Mouse (Mus musculus) stomach, embryonic 15.5 days (tissue): ENCODE data around the gene Kcnk7. TPM values are rescaled to one million over a fixed set of nuclear protein-coding genes. Genes with fewer than 3 reads are reported as not detected.
A peak's percentile ranks its signal among the peaks of the same experiment; 100 is the strongest.

ENCODE experiments used
- ATAC-seq: fragments of 200-750 bp; cut with Nextera tagmentation; 2 replicates; pipeline ENCODE4 v1.8.0; 2017; ENCODE audit warnings: low read depth, moderate number of reproducible peaks, moderate TSS enrichment; ENCODE audit not compliant: insufficient read depth, low FRiP score
- H3K27ac ChIP-seq: fragments of 300-500 bp; sonication (generic); 2 replicates; pipeline ENCODE4 v1.5.1; 2015; ENCODE audit warnings: mild to moderate bottlenecking, inconsistent platforms
- H3K27me3 ChIP-seq: fragments of 300-500 bp; sonication (generic); replicated peaks from 2 replicates; pipeline ENCODE4 v1.6.1; 2015; ENCODE audit warnings: inconsistent platforms
- H3K36me3 ChIP-seq: fragments of 300-500 bp; sonication (generic); 2 replicates; pipeline ENCODE4 v1.6.1; 2015; ENCODE audit warnings: inconsistent platforms
- H3K4me1 ChIP-seq: fragments of 300-500 bp; sonication (generic); 2 replicates; pipeline ENCODE4 v1.6.1; 2015; ENCODE audit warnings: inconsistent platforms
- H3K4me2 ChIP-seq: fragments of 300-500 bp; sonication (generic); 2 replicates; pipeline ENCODE4 v1.6.1; 2015; ENCODE audit warnings: mild to moderate bottlenecking, inconsistent platforms
- H3K4me3 ChIP-seq: fragments of 300-500 bp; sonication (generic); replicated peaks from 2 replicates; pipeline ENCODE4 v1.5.1; 2015; ENCODE audit warnings: inconsistent platforms
- H3K9ac ChIP-seq: fragments of 300-500 bp; sonication (generic); 2 replicates; pipeline ENCODE4 v1.6.1; 2015; ENCODE audit warnings: inconsistent platforms
- H3K9me3 ChIP-seq: fragments of 300-500 bp; sonication (generic); 2 replicates; pipeline ENCODE4 v1.6.1; 2016; ENCODE audit warnings: inconsistent platforms
- WGBS: fragments of 180-500 bp; shearing (Covaris S2); methylation state at CpG from one replicate; pipeline ENCODE4 v1.1.7; 2015; 5-methylcytosine and 5-hydroxymethylcytosine counted together
- polyA plus RNA-seq: library from polyadenylated mRNA; unstranded; fragments of >200 nt; fragmentation: Nextera tagmentation; extraction: Ambion mirVana; gene quantifications from 2 replicates; pipeline ENCODE4 v1.2.1, GENCODE M21; 2015

Kcnk7 gene
- polyA plus RNA-seq, 1 experiment from 2014 or later = 1.3 TPM

GRCm38 (mm10) chr19:5692086-5692912 lies 11.9 kb upstream of the Kcnk7 start:
- ATAC-seq = no peak
- H3K27me3 ChIP-seq = no peaks in the 10 kb centered on the region
- H3K4me2 ChIP-seq = peak overlapping the region; percentile 99
- peaks cover 43% of the 10 kb centered on the region for H3K36me3 ChIP-seq
- peak overlapping the region; percentile 97 for H3K4me3 ChIP-seq
- H3K27ac ChIP-seq = peak overlapping the region; percentile 95
- H3K4me1 ChIP-seq = peaks cover 59% of the 10 kb centered on the region
- WGBS = 54% methylated on average over 10 of the region's 10 CpGs
- H3K9ac ChIP-seq = peak overlapping the region; percentile 29; the same call in 1 of the 2 replicates
- H3K9me3 ChIP-seq = no peaks in the 10 kb centered on the region

GRCm38 (mm10) chr19:5692913-5693396 lies 11.2 kb upstream of the Kcnk7 start:
- no peak overlapping the region for H3K9ac ChIP-seq
- WGBS = 65% methylated on average over 10 of the region's 10 CpGs
- no peak for ATAC-seq
- H3K4me2 ChIP-seq = peak overlapping the region; percentile 99
- no peaks in the 10 kb centered on the region for H3K9me3 ChIP-seq
- no peaks in the 10 kb centered on the region for H3K27me3 ChIP-seq
- peaks cover 49% of the 10 kb centered on the region for H3K36me3 ChIP-seq
- peaks cover 52% of the 10 kb centered on the region for H3K4me1 ChIP-seq
- H3K27ac ChIP-seq = peak overlapping the region; percentile 95
- peak overlapping the region; percentile 97 for H3K4me3 ChIP-seq

GRCm38 (mm10) chr19:5693801-5694200 lies 10.4 kb upstream of the Kcnk7 start:
- Histone ChIP-seq H3K36me3 (peaks cover 58% of the 10 kb centered on the region), H3K4me3 (no peak overlapping the region), H3K9ac (no peak overlapping the region), H3K4me1 (peaks cover 51% of the 10 kb centered on the region), H3K27me3 (no peaks in the 10 kb centered on the region), H3K4me2 (no peak overlapping the region), H3K27ac (no peak overlapping the region), H3K9me3 (no peaks in the 10 kb centered on the region)
- WGBS = 84% methylated on average over 6 of the region's 6 CpGs
- no peak for ATAC-seq

- Histone ChIP-seq H3K9me3 (no peaks in the 10 kb centered on the region), H3K9ac (no peak overlapping the region), H3K27ac (no peak overlapping the region), H3K36me3 (peaks cover 77% of the 10 kb centered on the region), H3K27me3 (no peaks in the 10 kb centered on the region), H3K4me3 (no peak overlapping the region), H3K4me2 (peak overlapping the region; percentile 25; the same call in 1 of the 2 replicates), H3K4me1 (peaks cover 42% of the 10 kb centered on the region)
- 46% methylated on average over 41 of the region's 41 CpGs for WGBS
- peak; percentile 16 for ATAC-seq
These were observed 8.2 kb upstream of the Kcnk7 start for GRCm38 (mm10) chr19:5695849-5696462.

- Histone ChIP-seq H3K27ac (peak overlapping the region; percentile 89), H3K9me3 (no peaks in the 10 kb centered on the region), H3K36me3 (peaks cover 51% of the 10 kb centered on the region), H3K4me2 (peak overlapping the region; percentile 25), H3K9ac (no peak overlapping the region), H3K4me1 (peaks cover 26% of the 10 kb centered on the region), H3K27me3 (no peaks in the 10 kb centered on the region), H3K4me3 (no peak overlapping the region)
- 30% methylated on average over 10 of the region's 10 CpGs for WGBS
- peak; percentile 73 for ATAC-seq
These were observed 819 bp downstream of the Kcnk7 start for GRCm38 (mm10) chr19:5704801-5705571.

- H3K4me1 ChIP-seq = peaks cover 26% of the 10 kb centered on the region
- peaks cover 43% of the 10 kb centered on the region for H3K36me3 ChIP-seq
- H3K4me3 ChIP-seq = no peak overlapping the region
- no peak for ATAC-seq
- H3K27me3 ChIP-seq = no peaks in the 10 kb centered on the region
- H3K27ac ChIP-seq = no peak overlapping the region
- H3K9ac ChIP-seq = no peak overlapping the region
- WGBS = 96% methylated on average over 6 of the region's 6 CpGs
- no peak overlapping the region for H3K4me2 ChIP-seq
- no peaks in the 10 kb centered on the region for H3K9me3 ChIP-seq
These were observed 5.9 kb downstream of the Kcnk7 start for GRCm38 (mm10) chr19:5710068-5710467.

- no peak overlapping the region for H3K4me3 ChIP-seq
- H3K4me1 ChIP-seq = peaks cover 21% of the 10 kb centered on the region
- WGBS = 91% methylated on average over 8 of the region's 8 CpGs
- H3K27ac ChIP-seq = no peak overlapping the region
- H3K9me3 ChIP-seq = no peaks in the 10 kb centered on the region
- no peak overlapping the region for H3K9ac ChIP-seq
- no peak for ATAC-seq
- H3K4me2 ChIP-seq = no peak overlapping the region
- no peaks in the 10 kb centered on the region for H3K27me3 ChIP-seq
- peaks cover 43% of the 10 kb centered on the region for H3K36me3 ChIP-seq
These were observed 6.4 kb downstream of the Kcnk7 start for GRCm38 (mm10) chr19:5710581-5710980.

GRCm38 (mm10) chr19:5711218-5711617 lies 7.1 kb downstream of the Kcnk7 start:
- Histone ChIP-seq H3K4me2 (no peak overlapping the region), H3K36me3 (peaks cover 43% of the 10 kb centered on the region), H3K4me1 (peaks cover 21% of the 10 kb centered on the region), H3K4me3 (no peak overlapping the region), H3K9ac (no peak overlapping the region), H3K9me3 (no peaks in the 10 kb centered on the region), H3K27ac (no peak overlapping the region), H3K27me3 (no peaks in the 10 kb centered on the region)
- 28% methylated on average over 3 of the region's 3 CpGs for WGBS
- ATAC-seq = no peak

- H3K27ac ChIP-seq = no peak overlapping the region
- H3K36me3 ChIP-seq = peaks cover 37% of the 10 kb centered on the region
- H3K4me3 ChIP-seq = no peak overlapping the region
These were observed 7.8 kb downstream of the Kcnk7 start for GRCm38 (mm10) chr19:5711907-5712460.

GRCm38 (mm10) chr19:5713255-5713654 lies 9.1 kb downstream of the Kcnk7 start:
- Histone ChIP-seq H3K27ac (peak overlapping the region; percentile 48), H3K27me3 (no peaks in the 10 kb centered on the region), H3K9ac (no peak overlapping the region), H3K36me3 (peaks cover 32% of the 10 kb centered on the region), H3K4me1 (peaks cover 18% of the 10 kb centered on the region), H3K4me3 (no peak overlapping the region), H3K4me2 (no peak overlapping the region), H3K9me3 (no peaks in the 10 kb centered on the region)
- no peak for ATAC-seq
- 64% methylated on average over 5 of the region's 5 CpGs for WGBS

More at GRCm38 (mm10) chr19:5711907-5712460, 7.8 kb downstream of the Kcnk7 start:
- H3K27me3 ChIP-seq = no peaks in the 10 kb centered on the region
- 88% methylated on average over 14 of the region's 14 CpGs for WGBS
- no peak overlapping the region for H3K9ac ChIP-seq
- no peaks in the 10 kb centered on the region for H3K9me3 ChIP-seq
- no peak overlapping the region for H3K4me2 ChIP-seq
- ATAC-seq = no peak
- peaks cover 18% of the 10 kb centered on the region for H3K4me1 ChIP-seq

- H3K36me3 ChIP-seq = peaks cover 28% of the 10 kb centered on the region
- H3K27me3 ChIP-seq = no peaks in the 10 kb centered on the region
- H3K4me2 ChIP-seq = no peak overlapping the region; the same call in 1 of the 2 replicates
- peak overlapping the region; percentile 48 for H3K27ac ChIP-seq
- ATAC-seq = peak; percentile 82
- no peak overlapping the region for H3K9ac ChIP-seq
- H3K9me3 ChIP-seq = no peaks in the 10 kb centered on the region
- 9% methylated on average over 2 of the region's 2 CpGs for WGBS
- peaks cover 18% of the 10 kb centered on the region for H3K4me1 ChIP-seq
- H3K4me3 ChIP-seq = no peak overlapping the region
These were observed 9.6 kb downstream of the Kcnk7 start for GRCm38 (mm10) chr19:5713730-5714129.
